ENCODE assay signal across 9 mouse cellular contexts in genomic region chr1:138912928-138913327, GRCm38 (mm10). TPM values are rescaled to one million over a fixed set of nuclear protein-coding genes. Genes with fewer than 3 reads are reported as not detected.
DNase-seq lines count a peak whose midpoint lies in the region; TF ChIP-seq lines count a peak whose summit lies in the region.
"Had no signal": no experiment of that assay in that cellular context is flagged by ENCODE, and none has a peak within 500 bp of the region (broad histone marks: within the 10 kb centered on the region; RNA-seq: fewer than 3 reads in every experiment).

No protein-coding gene starts in this region.

- no peaks in the 10 kb centered on the region for H3K27me3 ChIP-seq in heart, adult 2 months (ENCODE audit: control insufficient read depth, insufficient read depth, low read length)
- no peaks in the 10 kb centered on the region for H3K27me3 ChIP-seq in hindbrain, embryonic 10.5 days (ENCODE audit: insufficient read depth, poor library complexity, severe bottlenecking)
- H3K27me3 ChIP-seq: limb, embryonic 13.5 days had no signal

- H3K4me3 ChIP-seq in heart, adult 2 months: no peak overlapping the region
- H3K4me3 ChIP-seq in hindbrain, embryonic 10.5 days: no peak overlapping the region
- H3K4me3 ChIP-seq: limb, embryonic 13.5 days had no signal

- H3K36me3 ChIP-seq in heart, adult 2 months (ENCODE audit: control insufficient read depth, insufficient read depth, low read length): no peaks in the 10 kb centered on the region
- H3K36me3 ChIP-seq in hindbrain, embryonic 10.5 days: no peaks in the 10 kb centered on the region
- H3K36me3 ChIP-seq: limb, embryonic 13.5 days had no signal

- no peak overlapping the region for H3K9ac ChIP-seq in heart, adult 2 months (ENCODE audit: low read depth, low read length)
- H3K9ac ChIP-seq: limb, embryonic 13.5 days had no signal

- peaks cover 3% of the 10 kb centered on the region; the same call in 1 of the 2 replicates for H3K4me1 ChIP-seq in heart, adult 2 months (ENCODE audit: control insufficient read depth, insufficient read depth, low read length)
- no peaks in the 10 kb centered on the region for H3K4me1 ChIP-seq in hindbrain, embryonic 10.5 days (replicated peaks)

- no peak for TF ChIP-seq EP300 in heart, adult 2 months (IDR thresholded peaks at IDR 0.05; ENCODE audit: insufficient read depth, low read depth, low read length)

- H3K9me3 ChIP-seq in hindbrain, embryonic 10.5 days: no peaks in the 10 kb centered on the region
- H3K9me3 ChIP-seq: limb, embryonic 13.5 days had no signal

- no peaks in the 10 kb centered on the region for H3K79me2 ChIP-seq in heart, adult 2 months (replicated peaks; ENCODE audit: control insufficient read depth, insufficient read depth, low read length)

- intact Hi-C loops in heart, adult 2 months (cut with DNase I): loop anchor here (2.0 to 5.0 kb wide), 3 partner anchors 16 to 244 kb away; no protein-coding TSS in a partner anchor
- intact Hi-C loops in heart, postnatal 25 days (cut with DNase I): loop anchor here (2.0 to 10.0 kb wide), 3 partner anchors 16 to 164 kb away; partner anchors contain the start of gene Dennd1b
- intact Hi-C loops in heart, postnatal 14 days (cut with DNase I): loop anchor here (5.0 kb wide), 2 partner anchors 49 to 169 kb away; partner anchors contain the start of gene Dennd1b

- H3K27ac ChIP-seq in heart, adult 2 months: peak overlapping the region; percentile 32
- no peak overlapping the region for H3K27ac ChIP-seq in hindbrain, embryonic 10.5 days
- H3K27ac ChIP-seq: limb, embryonic 13.5 days had no signal

- no peak for TF ChIP-seq POLR2A in heart, adult 2 months (IDR thresholded peaks at IDR 0.05; ENCODE audit: insufficient read depth, low read depth, low read length)

- DNase-seq in heart, adult 2 months: peak; percentile 41 to 57
- no peak for DNase-seq in heart, postnatal 25 days (ENCODE audit: low spot score)
- peak; percentile 22 for DNase-seq in ovary, adult 18-20 months (ENCODE audit: low spot score)
- no peak for DNase-seq in ovary, postnatal 36 days (ENCODE audit: low spot score)
- peak; percentile 11 to 22 for DNase-seq in heart, postnatal 14 days
- no peak for DNase-seq in left cerebral cortex, adult 11 months (ENCODE audit: low spot score)
- DNase-seq in hindbrain, embryonic 10.5 days (ENCODE audit: low spot score): no peak
- DNase-seq: right cerebral cortex, postnatal 14 days had no signal

- 64% methylated on average over 5 of the region's 5 CpGs for WGBS in heart, adult 2 months
- WGBS in hindbrain, embryonic 10.5 days: 89% methylated on average over 5 of the region's 5 CpGs

- no peak for TF ChIP-seq CTCF in heart, adult 2 months (IDR thresholded peaks at IDR 0.05)

RNA-seq across cellular contexts. Expression of gene Dennd1b, which starts 50.3 kb away (rescaled TPM):
- total RNA-seq in heart, adult 2 months (2021): 10 to 100 TPM; 22.3 to 23.7 TPM
- 6.4 and 17.1 TPM in 2 replicates for polyA plus RNA-seq in heart, adult 2 months (2012; rRNA removed)
- total RNA-seq in heart, postnatal 25 days (2021): 10 to 100 TPM; 22.6 to 23.2 TPM
- total RNA-seq in heart, postnatal 14 days (2021): 10 to 100 TPM; 22.2 to 23.5 TPM
- polyA plus RNA-seq in hindbrain, embryonic 10.5 days (2016; fragmentation: Nextera tagmentation; extraction: Ambion mirVana): 9.2 and 10.0 TPM in 2 replicates

RNA-seq across cellular contexts. Expression of gene 2310009B15Rik, which starts 56.3 kb away (rescaled TPM):
- 1 to 10 TPM; 8.0 to 8.3 TPM for total RNA-seq in heart, adult 2 months (2021)
- polyA plus RNA-seq in heart, adult 2 months (2012; rRNA removed): 12.2 and 13.1 TPM in 2 replicates
- 1 to 10 TPM; 8.9 to 10.0 TPM for total RNA-seq in heart, postnatal 25 days (2021)
- 10 to 100 TPM in 1 of 2 experiments, 1 to 10 TPM in 1; 9.4 to 11.1 TPM for total RNA-seq in heart, postnatal 14 days (2021)
- polyA plus RNA-seq in hindbrain, embryonic 10.5 days (2016; fragmentation: Nextera tagmentation; extraction: Ambion mirVana): 43.2 and 45.0 TPM in 2 replicates

Comparison
In these comparisons a context has a peak if more than half of its experiments do, and no peak if none do; other contexts are left out.
1. DNase-seq: peak in heart, adult 2 months (2 of 2), ovary, adult 18-20 months (single experiment) and heart, postnatal 14 days (2 of 2); none in heart, postnatal 25 days (single experiment), ovary, postnatal 36 days (single experiment), left cerebral cortex, adult 11 months (single experiment) and hindbrain, embryonic 10.5 days (single experiment).